Mouse (Mus musculus) natural killer cell, adult 2 months (primary cell): ENCODE measurements around the gene Atp6v1e1.
"Not testable (repeated sequence)": the region's sequence is repeated elsewhere in the genome, so short reads cannot be mapped to it uniquely, and the experiment has no call there.

Source experiments
- DNase-seq, 2 experiments: peaks; one replicate each; pipeline ENCODE4 v3.0.0; 2022; ENCODE audit warnings: low spot score in 2 of 2

Atp6v1e1 gene

DNA sequence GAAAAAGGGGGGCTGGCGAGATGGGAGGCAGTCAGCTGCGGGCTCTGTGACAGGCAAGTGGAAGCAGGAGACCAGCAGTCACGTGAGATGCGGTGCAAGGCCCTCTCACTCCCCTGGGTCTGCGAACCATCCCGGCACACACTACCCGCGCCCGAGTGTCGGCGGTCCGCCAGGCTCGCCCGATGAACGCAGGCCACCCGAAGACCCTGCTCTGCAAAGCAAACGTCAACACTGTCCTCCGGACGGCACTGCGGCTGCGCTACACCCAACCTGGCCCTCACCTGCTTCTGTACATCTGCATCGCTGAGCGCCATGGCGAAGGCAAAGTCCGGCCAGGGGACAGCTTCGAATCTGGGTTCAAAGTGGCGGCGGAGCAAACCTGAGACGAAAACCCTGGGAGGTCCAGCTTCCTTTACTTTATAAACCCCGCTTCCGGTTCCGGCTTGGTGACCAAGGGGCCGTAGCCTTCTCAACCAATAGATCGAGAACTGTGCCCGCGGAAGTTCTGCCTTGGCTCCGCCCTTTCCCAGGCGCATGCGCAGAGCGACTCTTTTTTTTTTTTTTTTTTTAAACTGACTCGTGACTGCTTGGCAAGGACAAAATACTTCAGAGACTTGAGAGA lies at the start of gene Atp6v1e1:
Gene Atp6v1e1 (minus strand): TSS at position 487 of the 622 bp plus-strand sequence.
- DNase-seq, result peak; percentile 93 to 94

DNA sequence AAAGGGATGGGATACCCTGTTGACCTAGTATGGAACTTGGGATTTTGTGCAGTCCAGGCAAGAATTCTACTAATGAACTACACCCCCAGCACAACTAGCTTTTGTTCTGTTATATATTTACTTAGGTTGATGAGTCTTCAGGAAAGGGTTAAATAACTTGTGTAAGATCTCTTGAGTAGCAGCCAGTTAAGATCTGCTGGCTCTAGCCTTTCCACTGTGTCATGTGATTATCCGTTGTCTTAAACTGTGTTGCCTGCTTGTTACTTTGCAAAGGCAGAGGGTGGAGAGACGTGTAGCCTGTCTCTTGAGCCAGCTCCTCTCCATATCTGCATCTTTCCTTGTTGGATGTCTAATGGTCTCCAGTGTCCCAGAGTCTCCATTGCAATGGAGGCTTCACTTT lies 48.7 kb upstream of the Atp6v1e1 start:
- no peak for DNase-seq

DNA sequence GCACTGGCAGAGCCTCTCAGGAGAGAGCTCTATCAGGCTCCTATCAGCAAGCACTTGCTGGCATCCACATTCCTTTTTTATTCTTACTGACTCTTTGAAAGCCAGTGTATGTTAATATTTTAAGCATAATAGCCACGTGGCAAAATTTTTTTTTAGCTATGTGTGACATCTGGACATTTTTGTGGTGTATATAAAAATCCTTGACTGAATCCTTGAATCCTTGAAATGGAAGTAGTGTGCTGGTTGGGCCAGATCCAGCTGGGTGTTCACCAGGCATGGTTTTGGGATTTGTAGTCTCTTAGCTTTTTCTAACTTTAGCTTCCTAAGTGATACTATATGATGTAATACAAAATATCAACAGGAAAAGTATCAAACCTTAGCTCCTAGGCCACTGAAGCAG lies 46.2 kb upstream of the Atp6v1e1 start:
- no peak for DNase-seq

DNA sequence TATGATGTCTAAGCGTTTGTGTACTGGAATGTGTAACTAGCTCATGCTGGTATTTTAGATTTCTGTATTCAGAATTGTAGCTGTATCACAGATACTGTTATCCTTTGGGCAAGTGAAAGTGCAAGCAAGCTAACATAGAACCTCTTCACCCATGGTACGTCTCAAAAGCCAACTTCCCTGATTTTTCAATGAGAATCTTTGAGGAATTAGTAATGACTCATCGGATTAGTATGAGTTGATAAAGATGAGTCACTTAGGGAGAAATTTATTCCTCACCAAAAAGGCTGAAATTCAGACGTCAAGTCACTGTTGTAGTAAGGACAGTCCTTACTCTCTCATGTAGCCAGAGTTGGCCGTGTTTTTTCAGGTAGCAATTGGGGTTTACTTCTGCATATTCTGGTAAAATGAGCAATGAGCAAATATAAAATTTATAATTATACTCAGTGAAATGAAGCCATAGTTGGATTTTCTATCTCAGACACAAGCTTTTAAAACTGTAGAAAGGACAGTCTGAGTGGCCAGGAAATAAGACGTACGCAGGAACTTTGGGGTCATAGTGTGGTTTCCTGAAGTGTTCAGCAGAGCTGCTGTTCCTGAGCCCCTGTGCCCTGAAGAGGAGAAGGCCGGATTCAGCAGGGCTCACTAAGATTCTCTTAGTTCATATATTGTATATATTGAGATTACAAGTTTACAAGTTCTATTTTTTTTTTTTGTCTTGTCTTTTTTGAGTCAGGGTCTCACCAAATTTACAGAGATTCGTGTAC lies 43.6 kb upstream of the Atp6v1e1 start:
- DNase-seq, result peak in 1 of 2 experiments; percentile 13

DNA sequence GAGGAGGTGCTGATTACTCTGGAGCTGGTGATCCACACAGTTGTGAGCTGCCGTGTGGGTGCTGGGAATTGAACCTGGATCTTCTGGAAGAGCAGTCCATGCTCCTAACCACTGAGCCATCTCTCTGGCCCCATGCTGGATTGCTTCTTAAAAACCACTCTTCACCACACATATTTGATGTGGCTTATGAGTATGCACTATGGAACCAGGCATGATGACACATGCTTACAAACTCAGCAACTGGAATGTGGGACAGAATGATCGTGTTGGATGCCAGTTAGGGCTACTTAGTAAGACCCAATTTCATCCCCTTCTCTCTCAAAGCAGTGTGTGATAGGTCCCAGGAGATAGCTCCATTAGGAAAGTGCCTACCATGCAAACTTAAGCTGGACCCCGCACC lies 37.5 kb upstream of the Atp6v1e1 start:
- DNase-seq, result no peak

DNA sequence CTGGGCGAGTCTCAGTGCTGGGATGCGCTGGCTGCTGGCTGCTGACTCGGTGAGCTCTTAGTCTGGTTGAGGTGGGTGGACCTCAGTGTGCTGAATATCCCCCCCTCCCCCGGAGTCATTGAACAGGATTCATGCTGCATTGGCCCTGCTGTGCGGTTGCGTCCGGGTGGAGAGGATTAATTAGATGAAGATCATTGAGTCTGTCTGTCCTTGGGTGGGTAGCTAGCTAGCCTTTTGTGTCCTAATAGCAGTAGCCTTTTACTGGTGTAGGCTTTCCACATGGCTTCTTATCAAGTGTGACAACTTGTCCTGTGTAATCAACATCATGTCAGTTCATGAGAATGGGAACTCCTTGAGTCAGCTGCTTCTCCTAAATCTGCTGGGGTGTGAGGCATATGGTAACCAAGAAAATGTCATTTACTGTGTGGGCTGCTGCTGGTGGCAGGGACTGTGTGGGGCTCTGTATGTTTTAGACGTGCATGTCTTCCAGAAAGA lies 35.7 kb upstream of the Atp6v1e1 start:
- no peak for DNase-seq

DNA sequence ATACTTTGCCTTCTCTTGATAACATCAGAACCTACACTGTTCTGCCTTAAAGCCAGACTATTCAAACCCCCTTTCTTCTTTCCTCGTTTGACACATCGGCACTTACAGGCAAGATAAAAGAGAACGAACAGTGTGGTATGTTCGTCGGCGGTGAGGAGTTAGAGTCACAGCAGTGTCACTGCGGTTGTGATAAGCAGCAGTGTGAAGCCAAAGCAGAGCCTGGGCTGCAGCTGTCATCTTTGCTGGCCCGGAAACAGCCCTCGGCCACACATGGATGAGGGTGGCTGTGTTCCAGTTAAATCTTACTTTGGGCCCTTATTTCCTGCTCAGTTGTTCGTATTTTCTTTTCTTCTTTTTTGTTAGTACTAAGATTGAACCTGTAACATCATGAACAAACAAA lies 31.8 kb upstream of the Atp6v1e1 start:
- DNase-seq, result no peak

DNA sequence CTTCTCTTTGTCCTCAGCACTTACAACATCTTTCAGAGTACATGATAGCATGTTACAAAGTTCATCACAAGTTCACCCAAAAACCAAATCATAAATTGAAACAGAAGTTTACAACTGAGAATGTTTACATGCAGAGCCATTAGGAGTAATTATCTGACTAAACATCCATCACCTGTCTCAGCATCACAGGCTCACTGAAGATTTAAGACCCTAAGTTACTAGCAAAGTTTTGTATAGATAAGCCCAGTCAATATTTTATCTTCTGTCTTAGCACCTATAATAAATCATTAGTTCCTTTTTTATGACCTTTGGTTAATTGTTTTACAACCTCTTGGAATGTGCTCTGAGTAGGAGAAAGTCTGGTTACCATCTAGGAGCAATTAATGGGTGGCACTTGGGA lies 28.1 kb upstream of the Atp6v1e1 start:
- not testable (repeated sequence) for DNase-seq

DNA sequence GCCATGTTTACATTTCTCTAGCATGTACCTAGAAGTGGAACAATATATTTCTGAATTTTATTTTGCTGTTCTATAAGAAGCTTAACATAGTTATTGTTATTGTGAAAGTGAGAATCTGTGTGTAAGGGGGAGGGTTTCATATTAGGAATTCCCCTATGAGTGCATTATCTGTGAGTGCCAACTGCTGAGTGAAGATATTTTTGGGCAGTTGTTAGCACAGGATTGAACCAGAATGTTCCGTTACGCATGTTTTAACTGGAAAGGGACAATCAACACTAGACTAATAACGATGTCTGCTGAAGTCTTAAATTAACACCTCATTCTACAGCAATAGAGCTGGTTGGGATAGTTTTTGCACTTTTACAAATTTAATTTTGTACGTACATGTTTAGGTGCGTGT lies 19.2 kb upstream of the Atp6v1e1 start:
- DNase-seq, result no peak

DNA sequence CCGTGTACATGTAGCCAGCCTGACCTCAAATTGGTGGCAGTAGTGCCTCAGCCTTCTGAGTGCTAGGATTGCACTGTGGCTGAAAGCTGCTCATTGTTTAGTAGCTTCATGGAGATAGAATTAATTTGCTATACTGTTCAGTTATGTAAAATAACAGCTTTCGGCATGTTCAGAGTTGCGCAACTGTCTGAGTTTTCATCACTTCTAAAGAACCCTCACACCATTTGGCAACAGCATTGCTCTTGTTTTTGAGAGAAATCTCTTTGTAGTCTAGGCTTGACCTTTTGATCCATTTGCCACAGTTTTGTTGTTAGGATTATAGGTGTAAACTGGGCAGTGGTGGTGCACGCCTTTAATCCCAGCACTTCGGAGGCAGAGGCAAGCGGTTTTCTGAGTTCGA lies 17.7 kb upstream of the Atp6v1e1 start:
- no peak for DNase-seq

DNA sequence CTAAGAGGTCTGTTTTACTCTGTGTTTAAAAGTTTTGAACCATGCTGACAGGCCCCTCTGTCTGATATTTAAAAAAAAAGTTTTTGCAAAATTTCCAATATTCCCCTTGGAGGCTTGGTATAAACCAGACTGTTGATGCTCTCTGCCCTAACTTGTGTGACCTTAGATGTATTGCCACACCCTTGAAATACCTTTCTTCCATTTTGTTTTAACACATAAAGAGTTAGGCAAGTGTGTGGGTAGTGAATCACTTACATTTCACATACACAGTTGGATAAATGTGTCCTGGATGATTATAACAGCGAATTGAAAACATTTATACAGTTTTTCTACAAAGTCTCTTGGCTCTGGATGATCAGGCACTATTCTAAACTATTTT lies 14.5 kb upstream of the Atp6v1e1 start:
- DNase-seq, result no peak

DNA sequence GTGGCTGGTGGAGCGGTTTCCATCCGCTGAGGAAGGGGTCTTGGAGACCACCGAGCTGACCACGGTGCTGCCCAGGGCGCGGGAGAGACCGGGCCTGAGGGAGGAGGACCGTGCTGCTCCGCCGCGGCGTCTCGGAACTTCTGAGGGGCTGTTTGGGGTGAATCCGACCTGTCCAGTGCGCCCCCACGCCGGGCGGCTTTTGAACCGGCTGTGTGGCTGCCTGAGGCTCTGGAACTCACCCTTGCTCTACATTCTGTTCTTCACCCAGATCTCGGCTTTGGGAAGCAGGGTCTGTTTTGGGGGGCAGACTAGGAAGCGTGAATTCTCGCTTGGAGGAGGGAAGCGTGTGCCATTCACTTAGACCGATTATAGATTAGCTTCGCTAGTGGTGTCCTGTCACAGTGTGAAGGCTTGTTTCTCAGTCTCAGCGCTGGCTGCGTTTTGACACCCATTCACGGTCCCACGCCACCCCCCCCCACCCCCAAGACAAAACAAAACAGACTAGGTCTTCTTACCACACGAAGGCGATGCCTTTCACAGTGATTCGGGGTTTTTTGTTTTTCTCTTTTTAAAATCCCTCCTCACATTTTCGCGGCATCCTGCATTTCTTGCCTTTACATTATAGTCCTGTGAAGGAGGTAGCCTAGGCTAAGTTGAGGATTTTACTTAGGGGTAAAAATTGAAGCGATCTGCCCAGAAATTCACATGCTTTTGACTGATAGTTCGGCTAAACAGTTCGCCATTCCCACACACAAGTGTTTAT lies 14.0 kb upstream of the Atp6v1e1 start:
- no peak for DNase-seq

DNA sequence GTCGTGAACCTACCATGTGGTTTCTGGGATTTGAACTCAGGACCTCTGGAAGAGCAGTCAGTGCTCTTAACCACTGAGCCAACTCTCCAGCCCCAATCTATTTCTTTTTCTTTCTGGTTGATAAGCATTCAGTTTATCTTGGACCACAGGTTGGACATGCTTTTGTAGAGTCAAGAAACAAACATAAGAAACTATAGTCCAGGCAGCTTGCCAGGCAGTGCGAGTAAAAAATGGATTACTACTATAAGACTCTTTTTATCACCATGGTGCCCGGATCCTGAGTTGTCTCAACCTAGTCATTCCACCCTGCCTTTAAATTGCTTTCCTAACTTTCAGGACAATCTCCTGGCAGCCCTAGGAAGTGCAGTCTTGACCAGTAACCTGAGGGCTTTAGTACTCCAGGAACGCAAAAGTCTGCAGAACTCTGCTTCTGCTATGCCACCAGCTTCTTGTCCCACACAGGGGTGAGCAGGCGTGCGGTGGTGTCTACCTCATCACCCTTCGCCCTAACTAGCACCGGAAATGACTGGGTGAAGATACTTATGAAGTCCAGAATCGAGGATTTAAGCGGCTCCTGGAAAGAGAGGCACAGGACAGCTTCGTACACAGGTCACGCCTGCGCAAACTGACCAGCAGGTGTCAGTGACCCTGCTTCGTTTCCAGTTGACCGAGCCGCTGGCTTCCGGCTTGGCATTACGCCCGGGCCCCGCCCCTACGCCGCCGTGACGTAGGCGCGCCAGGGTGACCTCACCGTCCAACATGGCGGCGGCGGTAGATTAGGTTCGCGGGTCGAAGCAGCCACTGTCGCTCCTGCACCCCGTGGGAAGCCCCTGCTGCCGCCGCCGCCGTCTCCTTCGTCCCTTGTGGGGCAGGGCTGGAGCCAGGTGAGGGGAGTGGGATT lies 13.1 kb upstream of the Atp6v1e1 start, which contains the start of gene Bcl2l13:
Gene Bcl2l13 (plus strand): TSS at position 739 of the 901 bp plus-strand sequence.
- DNase-seq, result peak; percentile 97 to 98

DNA sequence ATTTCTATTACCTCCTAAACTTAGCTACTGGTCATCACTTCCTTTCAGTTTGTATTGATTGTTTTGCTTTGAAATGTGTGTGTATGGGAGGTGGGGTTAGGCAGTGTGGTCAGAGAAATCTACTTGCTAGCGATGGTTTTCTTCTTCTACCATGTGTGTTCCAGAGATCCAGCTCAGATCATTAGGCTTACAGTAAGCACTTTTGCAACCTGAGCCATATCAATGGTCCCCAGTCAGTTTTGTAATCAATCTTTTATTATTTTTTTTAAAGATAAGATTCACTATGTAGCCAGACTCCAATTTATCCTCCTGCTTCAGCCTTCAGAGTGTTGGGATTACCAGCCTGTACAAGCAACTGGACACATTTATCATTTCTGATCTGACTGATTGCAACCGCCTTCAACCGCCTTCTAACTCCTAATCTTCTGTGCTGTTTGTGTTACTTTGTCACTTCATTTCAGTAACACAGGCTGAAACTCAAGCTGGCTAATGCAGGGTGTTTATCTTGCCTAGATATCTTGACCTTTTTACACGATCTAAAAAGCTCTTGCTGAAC lies 12.3 kb upstream of the Atp6v1e1 start:
- DNase-seq, result no peak

DNA sequence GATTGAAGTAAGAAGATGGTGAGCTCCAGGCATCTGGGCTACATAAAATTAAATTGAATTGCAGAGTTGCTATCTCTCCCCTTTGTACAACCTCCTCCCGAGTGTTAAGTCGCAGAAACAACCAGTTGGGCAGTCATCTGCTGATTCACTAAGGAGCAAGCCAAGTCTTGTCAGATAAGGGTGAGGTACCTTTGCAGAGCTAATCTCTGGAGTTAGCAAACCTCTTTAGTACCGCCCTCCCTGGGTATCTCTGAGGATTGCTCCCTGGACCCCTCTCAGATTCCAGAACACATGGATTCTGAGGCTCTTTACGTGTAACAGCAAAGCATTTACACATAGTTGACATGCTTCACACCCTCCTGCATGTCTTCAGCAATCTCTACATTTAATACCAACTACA lies 9.5 kb upstream of the Atp6v1e1 start:
- no peak for DNase-seq

DNA sequence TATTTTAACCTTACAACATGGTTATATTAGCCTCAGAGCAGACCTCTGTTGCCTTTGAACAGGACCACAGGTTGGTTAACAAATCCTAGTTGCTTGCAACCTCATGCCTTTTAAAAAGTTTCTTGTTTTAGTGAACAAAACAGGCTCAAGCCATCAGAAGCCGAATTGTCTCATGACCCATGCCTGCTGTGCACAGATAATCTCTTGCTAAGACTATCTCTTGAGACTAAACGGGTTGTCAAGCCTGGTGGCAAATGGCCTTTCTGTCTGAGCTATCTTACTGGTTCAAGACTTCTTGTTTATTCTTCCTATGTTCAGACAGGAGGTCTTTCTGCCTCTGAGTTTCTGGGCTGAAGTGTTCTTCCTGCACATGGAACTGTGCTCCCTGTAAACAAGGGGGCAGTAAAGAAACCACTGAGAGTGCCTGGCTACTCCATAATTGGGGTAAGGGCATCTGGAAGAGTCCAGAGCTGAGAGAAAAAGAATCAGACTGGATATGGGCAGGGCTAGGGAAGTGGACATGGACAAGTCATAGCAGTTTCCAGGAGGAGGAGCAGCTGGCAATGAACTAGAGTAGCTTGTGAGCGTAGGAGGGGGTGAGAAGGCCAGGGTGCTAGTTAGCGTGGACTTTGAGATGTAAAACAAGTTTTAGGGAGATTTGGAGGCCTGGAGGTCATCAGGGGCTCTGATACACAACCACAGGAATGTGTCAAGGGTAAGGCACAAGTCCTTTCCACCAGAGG lies 8.4 kb upstream of the Atp6v1e1 start:
- DNase-seq, result no peak

DNA sequence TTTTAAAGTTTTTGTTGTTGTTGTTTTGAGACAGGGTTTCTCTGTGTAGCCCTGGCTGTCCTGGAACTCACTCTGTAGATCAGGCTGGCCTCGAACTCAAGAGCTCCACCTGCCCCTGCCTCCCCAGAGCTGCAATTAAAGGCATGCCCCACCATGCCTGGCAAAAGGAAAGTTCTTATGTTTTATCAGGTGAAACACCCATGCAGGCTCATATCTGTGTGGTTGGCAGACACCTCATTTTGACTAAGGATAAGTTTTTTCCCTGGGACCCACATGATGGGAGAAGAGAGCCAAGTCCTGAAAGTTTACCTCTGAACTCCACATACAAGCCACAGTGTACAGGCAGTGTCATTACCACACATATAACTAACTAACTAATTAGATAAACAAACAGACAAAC lies 7.5 kb upstream of the Atp6v1e1 start:
- DNase-seq, result no peak

DNA sequence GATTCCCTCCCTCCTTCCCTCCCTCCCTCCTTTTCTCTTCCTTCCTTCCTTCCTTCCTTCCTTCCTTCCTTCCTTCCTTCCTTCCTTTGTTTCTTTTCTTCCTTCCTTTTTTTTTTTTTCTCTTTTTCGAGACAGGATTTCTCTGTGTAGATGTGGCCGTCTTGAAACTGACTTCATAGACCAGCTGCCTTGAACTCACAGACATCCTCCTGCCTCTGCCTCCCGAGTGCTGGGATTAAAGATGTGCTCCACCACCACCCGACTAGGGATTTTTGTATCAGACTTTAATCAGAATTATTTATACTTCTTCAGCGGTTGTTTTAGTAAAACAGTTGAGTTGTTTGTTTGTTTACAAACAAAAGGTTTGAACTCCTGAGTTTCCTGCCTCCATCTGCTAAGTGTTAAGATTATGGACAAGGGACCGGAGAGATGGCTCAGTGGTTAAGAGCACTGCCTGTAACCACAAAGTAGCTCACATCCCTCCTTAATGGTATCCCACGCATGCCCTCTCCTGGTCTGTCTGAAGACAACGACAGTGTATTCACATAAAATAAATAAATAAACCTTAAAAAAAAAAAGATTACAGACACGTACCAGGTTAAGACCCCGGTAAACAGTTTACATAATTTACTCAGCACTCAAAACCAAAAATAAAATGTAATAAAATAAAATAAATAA lies 483 bp upstream of the Atp6v1e1 start:
- DNase-seq, result peak in 1 of 2 experiments; percentile 19

DNA sequence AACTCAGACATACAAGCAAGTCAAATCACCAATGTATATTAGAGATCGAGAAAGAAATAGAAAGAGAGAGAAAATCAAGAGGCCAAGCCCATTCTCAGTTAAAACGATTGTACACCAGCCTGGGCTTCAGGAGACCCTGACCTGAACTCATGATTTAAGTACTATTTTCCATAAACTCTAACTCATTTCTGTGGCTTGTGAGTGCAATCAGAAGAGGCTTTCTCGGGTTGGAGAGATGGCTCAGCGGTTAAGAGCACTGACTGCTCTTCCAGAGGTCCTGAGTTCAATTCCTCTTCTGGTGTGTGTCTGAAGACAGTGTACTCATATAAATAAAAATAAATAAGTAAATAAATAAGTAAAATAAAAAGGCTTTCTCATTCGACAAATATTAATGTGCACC lies 878 bp downstream of the Atp6v1e1 start:
- no peak for DNase-seq

DNA sequence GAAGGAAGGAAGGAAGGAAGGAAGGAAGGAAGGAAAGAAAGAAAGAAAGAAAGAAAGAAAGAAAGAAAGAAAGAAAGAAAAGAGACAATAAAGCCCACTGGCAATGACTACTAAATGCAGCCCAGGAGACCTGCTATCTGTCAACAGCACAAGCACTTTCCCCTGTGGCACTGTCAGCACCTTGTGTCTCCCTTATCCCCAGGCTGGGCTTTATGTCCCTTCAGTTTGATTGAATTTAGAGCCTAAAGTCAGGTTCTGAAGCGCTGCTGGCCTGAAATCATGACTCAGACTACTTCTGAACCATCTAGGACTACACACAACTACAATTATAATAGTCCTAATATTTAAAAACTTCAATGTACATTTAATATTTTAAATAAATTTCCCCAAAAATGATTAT lies 1.7 kb downstream of the Atp6v1e1 start:
- DNase-seq, result no peak
